Comparison of ENCODE assay signal across 9 mouse cellular contexts in the genomic region with DNA sequence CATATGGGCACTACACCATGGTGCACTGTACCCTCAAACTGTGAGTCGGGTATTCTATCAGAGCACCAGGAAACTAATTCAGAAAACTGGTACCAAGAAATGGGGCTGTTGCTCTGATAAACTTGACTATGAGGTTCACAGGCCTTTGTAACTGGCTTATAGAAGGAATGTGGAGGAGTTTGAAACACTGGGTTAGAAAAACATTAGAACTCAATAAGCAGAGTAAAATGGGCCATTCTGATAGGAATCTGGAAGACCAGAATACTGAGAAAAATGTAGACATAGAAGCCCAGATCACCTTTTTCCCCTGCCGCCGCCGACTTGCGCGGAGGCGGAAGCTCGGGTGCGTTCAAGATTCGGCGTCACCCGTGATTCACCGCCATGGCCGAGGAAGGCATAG. TPM values are rescaled to one million over a fixed set of nuclear protein-coding genes. Genes with fewer than 3 reads are reported as not detected.
DNase-seq lines count a peak whose midpoint lies in the region; ATAC-seq lines count a peak whose summit lies in the region.
"Had no signal": no experiment of that assay in that cellular context is flagged by ENCODE, and none has a peak within 500 bp of the region (broad histone marks: within the 10 kb centered on the region; RNA-seq: fewer than 3 reads in every experiment).

TSS of gene Rps12-ps3 (plus strand) at position 301 of the 400 bp plus-strand sequence.

- no peak for ATAC-seq in forebrain, embryonic 14.5 days
- ATAC-seq in forebrain, embryonic 15.5 days (replicated peaks), result no peak
- no peak for ATAC-seq in neural tube, embryonic 11.5 days (ENCODE audit: insufficient read depth, low FRiP score, low TSS enrichment)
- ATAC-seq in heart, embryonic 16.5 days (replicated peaks; ENCODE audit: extremely low read depth, insufficient read depth, low FRiP score), result no peak
- ATAC-seq in liver, embryonic 12.5 days, result no peak

- H3K36me3 ChIP-seq in forebrain, embryonic 14.5 days (ENCODE audit: control insufficient read depth, insufficient read depth, low read length), result peaks cover 11% of the 10 kb centered on the region; the same call in 1 of the 2 replicates
- H3K36me3 ChIP-seq in forebrain, embryonic 15.5 days, result peaks cover 4% of the 10 kb centered on the region; the same call in 1 of the 2 replicates
- no peaks in the 10 kb centered on the region for H3K36me3 ChIP-seq in neural tube, embryonic 11.5 days (ENCODE audit: control insufficient read depth, insufficient read depth, low read length)
- no peaks in the 10 kb centered on the region; the same call in 1 of the 2 replicates for H3K36me3 ChIP-seq in heart, embryonic 16.5 days (ENCODE audit: control insufficient read depth, insufficient read depth)
- peaks cover 49% of the 10 kb centered on the region for H3K36me3 ChIP-seq in liver, embryonic 12.5 days

- no peak for DNase-seq in forebrain, embryonic 14.5 days (ENCODE audit: low spot score)
- DNase-seq in neural tube, embryonic 11.5 days (ENCODE audit: low spot score), result no peak
- no peak for DNase-seq in neural tube, embryonic 10.5 days (ENCODE audit: extremely low spot score, low spot score)
- no peak for DNase-seq in cerebellum, postnatal 25 days
- no peak for DNase-seq in frontal cortex, postnatal 14 days (ENCODE audit: low spot score in 2 of 2)

- H3K4me3 ChIP-seq in forebrain, embryonic 14.5 days (ENCODE audit: low read depth, low read length), result no peak within 1 kb of the TSS
- no peak within 1 kb of the TSS for H3K4me3 ChIP-seq in forebrain, embryonic 15.5 days
- no peak within 1 kb of the TSS for H3K4me3 ChIP-seq in neural tube, embryonic 11.5 days (ENCODE audit: low read depth, low read length)
- no peak within 1 kb of the TSS for H3K4me3 ChIP-seq in heart, embryonic 16.5 days (ENCODE audit: low read length)
- no peak within 1 kb of the TSS for H3K4me3 ChIP-seq in liver, embryonic 12.5 days
- H3K4me3 ChIP-seq: hindbrain, embryonic 15.5 days had no signal

- no peak within 1 kb of the TSS for H3K27ac ChIP-seq in forebrain, embryonic 14.5 days (ENCODE audit: low read depth, low read length)
- H3K27ac ChIP-seq in forebrain, embryonic 15.5 days (replicated peaks), result no peak within 1 kb of the TSS
- no peak within 1 kb of the TSS for H3K27ac ChIP-seq in neural tube, embryonic 11.5 days (ENCODE audit: low read depth, low read length)
- H3K27ac ChIP-seq in heart, embryonic 16.5 days (ENCODE audit: low read length), result no peak within 1 kb of the TSS
- H3K27ac ChIP-seq in liver, embryonic 12.5 days, result no peak within 1 kb of the TSS
- H3K27ac ChIP-seq: hindbrain, embryonic 15.5 days had no signal

- no peaks in the 10 kb centered on the region for H3K27me3 ChIP-seq in forebrain, embryonic 14.5 days (replicated peaks; ENCODE audit: control insufficient read depth, insufficient read depth, low read length)
- no peaks in the 10 kb centered on the region for H3K27me3 ChIP-seq in forebrain, embryonic 15.5 days
- H3K27me3 ChIP-seq in neural tube, embryonic 11.5 days (ENCODE audit: control insufficient read depth, insufficient read depth, low read length), result no peaks in the 10 kb centered on the region
- no peaks in the 10 kb centered on the region for H3K27me3 ChIP-seq in heart, embryonic 16.5 days (ENCODE audit: control insufficient read depth, insufficient read depth, low read length)
- no peaks in the 10 kb centered on the region for H3K27me3 ChIP-seq in liver, embryonic 12.5 days (replicated peaks)
- H3K27me3 ChIP-seq: hindbrain, embryonic 15.5 days had no signal

- H3K9ac ChIP-seq in forebrain, embryonic 14.5 days (ENCODE audit: low read length), result no peak within 1 kb of the TSS
- H3K9ac ChIP-seq in forebrain, embryonic 15.5 days (replicated peaks), result no peak within 1 kb of the TSS
- no peak within 1 kb of the TSS for H3K9ac ChIP-seq in neural tube, embryonic 11.5 days (ENCODE audit: low read length)
- H3K9ac ChIP-seq in heart, embryonic 16.5 days (ENCODE audit: low read length), result no peak within 1 kb of the TSS
- no peak within 1 kb of the TSS for H3K9ac ChIP-seq in liver, embryonic 12.5 days
- H3K9ac ChIP-seq: hindbrain, embryonic 15.5 days had no signal

- H3K4me2 ChIP-seq in forebrain, embryonic 14.5 days (ENCODE audit: low read length), result no peak within 1 kb of the TSS
- H3K4me2 ChIP-seq in forebrain, embryonic 15.5 days (replicated peaks), result no peak within 1 kb of the TSS
- H3K4me2 ChIP-seq in neural tube, embryonic 11.5 days (ENCODE audit: low read depth), result no peak within 1 kb of the TSS
- no peak within 1 kb of the TSS for H3K4me2 ChIP-seq in heart, embryonic 16.5 days (ENCODE audit: low read depth, low read length)
- no peak within 1 kb of the TSS for H3K4me2 ChIP-seq in liver, embryonic 12.5 days
- H3K4me2 ChIP-seq: hindbrain, embryonic 15.5 days had no signal

- WGBS in forebrain, embryonic 14.5 days, result 98% methylated on average over 11 of the region's 14 CpGs
- WGBS in forebrain, embryonic 15.5 days, result 97% methylated on average over 14 of the region's 14 CpGs
- 98% methylated on average over 12 of the region's 14 CpGs for WGBS in neural tube, embryonic 11.5 days
- 96% methylated on average over 12 of the region's 14 CpGs for WGBS in heart, embryonic 16.5 days
- 86% methylated on average over 14 of the region's 14 CpGs for WGBS in liver, embryonic 12.5 days (ENCODE audit: insufficient replicate concordance)

- H3K9me3 ChIP-seq in forebrain, embryonic 14.5 days (replicated peaks; ENCODE audit: control insufficient read depth, low read length), result no peaks in the 10 kb centered on the region
- no peaks in the 10 kb centered on the region for H3K9me3 ChIP-seq in forebrain, embryonic 15.5 days
- H3K9me3 ChIP-seq in neural tube, embryonic 11.5 days (ENCODE audit: control insufficient read depth, low read length), result no peaks in the 10 kb centered on the region
- H3K9me3 ChIP-seq in heart, embryonic 16.5 days (replicated peaks; ENCODE audit: control insufficient read depth, low read length), result no peaks in the 10 kb centered on the region
- no peaks in the 10 kb centered on the region for H3K9me3 ChIP-seq in liver, embryonic 12.5 days (replicated peaks)
- H3K9me3 ChIP-seq: hindbrain, embryonic 15.5 days had no signal

- H3K4me1 ChIP-seq in forebrain, embryonic 14.5 days (ENCODE audit: control insufficient read depth, insufficient read depth, low read length), result no peaks in the 10 kb centered on the region
- H3K4me1 ChIP-seq in forebrain, embryonic 15.5 days, result no peaks in the 10 kb centered on the region
- H3K4me1 ChIP-seq in neural tube, embryonic 11.5 days (ENCODE audit: control insufficient read depth, insufficient read depth, low read length), result no peaks in the 10 kb centered on the region
- peaks cover 4% of the 10 kb centered on the region for H3K4me1 ChIP-seq in heart, embryonic 16.5 days (ENCODE audit: control insufficient read depth, insufficient read depth, low read length)
- peaks cover 14% of the 10 kb centered on the region; the same call in 1 of the 2 replicates for H3K4me1 ChIP-seq in liver, embryonic 12.5 days
- H3K4me1 ChIP-seq: hindbrain, embryonic 15.5 days had no signal

RNA-seq across cellular contexts. Expression of gene Rps12-ps3, which starts in this region (rescaled TPM):
- polyA plus RNA-seq in forebrain, embryonic 14.5 days (2014; fragmentation: Nextera tagmentation; extraction: Ambion mirVana), result 9.8 and 28.2 TPM in 2 replicates
- 7.7 and 10.5 TPM in 2 replicates for polyA plus RNA-seq in forebrain, embryonic 15.5 days (2015; fragmentation: Nextera tagmentation; extraction: Ambion mirVana)
- 29.1 and 41.2 TPM in 2 replicates for polyA plus RNA-seq in neural tube, embryonic 11.5 days (2014; fragmentation: Nextera tagmentation; extraction: Ambion mirVana)
- polyA plus RNA-seq in heart, embryonic 16.5 days (2015; fragmentation: Nextera tagmentation; extraction: Ambion mirVana), result 15.5 and 43.3 TPM in 2 replicates
- polyA plus RNA-seq in liver, embryonic 12.5 days (2016; fragmentation: Nextera tagmentation; extraction: Ambion mirVana), result 8.7 and 15.2 TPM in 2 replicates
- polyA plus RNA-seq: hindbrain, embryonic 15.5 days had no signal
